Mouse (Mus musculus): ENCODE results near the gene Dynlt1c.
"Not testable (repeated sequence)": the region's sequence is repeated elsewhere in the genome, so short reads cannot be mapped to it uniquely, and the experiment has no call there.

DNA sequence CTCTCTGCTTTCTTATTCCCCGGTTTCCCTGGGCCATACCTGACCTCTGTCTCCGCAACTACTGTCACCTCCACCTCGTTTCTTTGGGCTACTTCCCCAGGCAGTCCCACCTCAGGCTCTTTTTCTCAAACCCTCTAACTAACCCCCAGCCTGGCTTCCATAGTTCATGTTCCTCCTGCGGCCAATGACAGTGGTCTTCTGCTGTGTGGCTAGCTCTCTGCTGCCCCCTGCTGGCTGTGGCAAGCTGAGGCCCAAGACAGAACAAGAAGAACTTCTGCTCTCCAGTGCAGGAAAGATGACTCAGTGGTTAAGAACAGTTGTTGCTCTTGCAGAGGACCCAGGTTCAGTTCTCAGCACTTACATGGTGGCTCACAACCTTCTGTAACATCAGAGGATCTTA, 47.7 kb upstream of the Dynlt1c start:
- not testable (repeated sequence) for TF ChIP-seq CTCF, EP300 (IDR thresholded peaks at IDR 0.05; ENCODE audit: low read depth)

All from liver, postnatal 0 days (tissue).